Mouse (Mus musculus) Muller cell, postnatal 12 days (primary cell): ENCODE measurements at regions not wholly inside any gene's neighbourhood (a gene's known extent, or its start where the extent isn't known, plus 50 kb on each side); places are given as distances from the start of the nearest gene placed in this dataset.
"Not testable (repeated sequence)": the region's sequence is repeated elsewhere in the genome, so short reads cannot be mapped to it uniquely, and the experiment has no call there.

Source experiments
- DNase-seq: peaks from one replicate; pipeline ENCODE4 v3.0.0-alpha.2; 2015; ENCODE audit errors: inconsistent ontology term

- DNase-seq: peak; percentile 4
Measured at GRCm38 (mm10) chrX:79760887-79761286, 89.7 kb upstream of the Mageb16 start.

- not testable (repeated sequence) for DNase-seq
Measured at GRCm38 (mm10) chrX:79758596-79758995, 87.4 kb upstream of the Mageb16 start.
